Mouse (Mus musculus) c-Kit-positive CD71-positive TER-119-positive erythroid progenitor cells, embryonic 14.5 days (primary cell): ENCODE data around the gene Selp.

Experiments
- DNase-seq: peaks from one replicate; pipeline ENCODE4 v3.0.0-alpha.2; 2013; ENCODE audit warnings: low spot score

Selp gene

DNA sequence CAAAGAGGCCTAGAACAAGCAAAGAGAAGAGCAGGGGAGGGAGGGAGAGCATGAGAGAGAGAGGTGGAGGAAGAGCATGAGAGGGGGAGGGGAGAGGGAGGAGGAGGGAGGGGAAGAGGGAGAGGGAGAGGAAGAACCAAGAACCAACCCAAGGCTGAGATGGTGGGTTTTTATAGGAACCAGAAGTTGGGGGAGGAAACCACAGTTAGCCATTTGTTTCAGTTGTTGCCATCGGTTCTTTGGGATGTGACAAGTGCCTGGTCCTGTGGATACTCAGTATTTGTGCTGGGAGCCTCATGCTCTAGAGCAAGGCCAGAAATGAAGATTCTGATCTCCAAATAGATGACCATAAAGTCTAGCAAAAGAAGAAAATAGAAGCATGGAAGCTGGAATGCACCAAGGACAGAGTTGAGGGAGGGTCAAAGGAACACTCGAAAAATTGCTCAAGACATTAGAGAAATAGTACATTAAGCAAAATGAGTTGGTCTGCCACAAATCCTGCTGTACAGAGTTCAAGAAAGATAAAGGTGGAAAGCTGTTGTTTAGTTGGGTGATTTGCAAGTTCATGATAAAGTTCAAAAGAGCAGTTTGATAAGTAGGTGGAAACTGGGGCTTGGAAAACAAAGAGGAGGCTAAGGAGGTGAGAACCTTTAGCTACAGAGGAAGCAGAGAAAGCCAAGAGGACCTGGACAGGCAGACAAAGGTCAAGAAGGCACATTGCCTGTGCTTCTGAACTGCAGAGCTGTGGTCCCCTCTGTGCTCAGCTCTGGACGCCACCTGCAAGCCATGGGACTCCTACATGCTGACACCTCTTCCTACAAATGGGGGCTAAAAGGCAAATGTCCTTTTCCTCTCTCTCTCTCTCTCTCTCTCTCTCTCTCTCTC lies 5.1 kb downstream of the Selp start:
- DNase-seq = no peak

DNA sequence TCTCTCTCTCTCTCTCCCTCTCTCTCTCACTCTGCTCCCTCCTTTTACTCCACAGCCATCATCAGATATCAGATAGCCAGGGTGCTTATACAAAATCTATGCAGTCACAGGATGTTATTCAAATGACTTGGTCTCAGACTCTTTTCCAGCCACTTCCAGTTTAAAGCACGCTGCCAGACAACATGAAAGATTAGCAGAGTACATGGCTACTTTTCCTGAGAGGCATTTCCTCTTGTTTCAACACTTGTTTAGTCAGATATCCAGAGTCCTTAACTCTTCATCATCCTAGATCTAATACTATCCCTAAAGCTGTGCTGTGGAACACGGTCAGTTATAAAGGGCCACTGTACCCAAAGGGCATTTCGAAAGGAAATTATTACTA lies 5.7 kb downstream of the Selp start:
- no peak for DNase-seq

DNA sequence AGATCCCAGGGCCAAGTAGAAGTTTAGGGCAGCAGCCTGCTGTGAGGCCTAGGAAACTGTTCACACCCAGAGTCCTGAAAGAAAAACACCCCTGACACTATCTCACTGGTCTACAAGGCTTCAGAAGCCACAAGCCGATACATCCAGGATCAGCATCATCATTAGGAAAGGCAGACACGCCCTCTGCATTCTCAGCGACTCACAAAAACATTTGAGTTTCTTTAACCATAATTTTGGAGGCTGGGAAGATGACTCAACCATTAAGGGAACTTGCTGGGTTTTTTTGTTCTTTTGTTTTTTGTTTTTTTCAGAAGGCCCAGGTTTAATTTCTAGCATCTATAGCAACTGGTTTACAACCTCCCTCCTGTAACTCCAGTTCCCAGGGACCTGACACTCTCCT lies 8.8 kb downstream of the Selp start:
- no peak for DNase-seq

DNA sequence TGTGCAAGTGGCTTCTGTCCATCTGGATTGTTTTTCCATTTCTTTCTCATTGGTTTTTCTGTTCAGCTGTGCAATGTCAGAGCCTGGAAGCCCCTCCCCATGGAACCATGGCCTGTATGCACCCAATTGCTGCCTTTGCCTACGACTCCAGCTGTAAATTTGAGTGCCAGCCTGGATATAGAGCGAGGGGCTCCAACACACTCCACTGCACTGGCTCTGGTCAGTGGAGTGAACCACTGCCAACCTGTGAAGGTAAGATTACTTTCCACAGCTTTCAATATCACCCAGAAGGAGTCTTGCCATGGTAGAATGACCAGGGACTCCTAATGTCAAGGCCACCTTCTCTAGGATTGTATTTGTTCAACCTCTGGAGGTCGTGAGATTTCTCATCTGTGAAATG lies 14.9 kb downstream of the Selp start:
- DNase-seq = no peak

DNA sequence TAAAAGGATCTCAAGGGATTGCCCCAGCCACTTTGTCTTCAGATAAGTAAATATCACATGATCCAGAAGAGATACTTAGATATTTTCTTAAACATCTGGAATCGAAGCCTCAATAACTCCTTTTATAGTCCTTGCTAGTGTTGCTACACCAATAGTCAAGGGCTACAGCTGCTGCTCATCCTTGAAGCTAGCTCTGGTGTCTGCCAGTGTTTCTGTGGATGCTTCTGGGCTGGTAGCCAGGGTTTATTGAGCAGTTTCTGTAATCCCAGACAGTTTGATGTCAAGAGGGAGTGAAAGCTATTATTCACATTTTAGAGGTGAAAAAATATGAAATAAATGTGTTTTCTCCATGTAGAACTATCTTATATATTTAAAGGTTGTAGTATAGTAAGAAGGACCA lies 17.5 kb downstream of the Selp start:
- DNase-seq = no peak

DNA sequence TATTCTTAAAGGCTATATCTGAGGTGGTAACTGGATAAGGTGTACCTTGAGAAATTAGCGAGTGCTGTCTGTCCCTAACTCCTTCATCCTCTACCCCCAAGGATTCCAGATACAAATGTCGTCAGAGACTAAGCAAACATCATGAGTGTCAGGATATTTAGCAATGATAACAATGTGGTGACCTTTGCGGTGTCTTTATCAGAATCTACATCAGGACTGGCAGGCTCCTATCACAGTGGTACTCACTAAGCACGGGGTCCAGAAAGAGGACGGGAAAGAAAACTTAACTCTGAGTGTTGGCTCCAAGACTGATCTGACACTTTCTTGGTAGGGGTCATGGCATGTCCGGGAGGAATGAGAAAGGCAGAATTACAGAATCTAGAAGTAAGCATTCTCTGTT lies 19.0 kb downstream of the Selp start:
- DNase-seq = no peak

DNA sequence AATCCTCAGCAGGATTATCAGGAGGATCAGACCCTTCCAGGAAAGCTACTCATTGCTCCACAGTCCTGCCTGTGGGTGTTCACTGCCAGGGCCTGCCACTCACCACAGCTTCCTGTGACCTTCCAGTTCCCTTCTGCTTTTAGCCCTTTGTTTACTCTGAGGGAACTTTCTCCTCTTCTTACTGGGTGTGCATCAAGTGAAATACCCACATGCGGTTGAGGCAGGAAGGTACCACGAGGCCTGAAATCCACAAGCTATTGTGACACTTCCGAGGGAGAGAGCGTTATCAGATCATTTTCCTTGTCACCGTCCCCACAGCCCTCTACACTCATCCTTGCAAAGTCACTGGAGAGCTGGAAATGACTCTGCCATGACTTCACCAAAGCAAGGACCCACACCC lies 20.3 kb downstream of the Selp start:
- no peak for DNase-seq

DNA sequence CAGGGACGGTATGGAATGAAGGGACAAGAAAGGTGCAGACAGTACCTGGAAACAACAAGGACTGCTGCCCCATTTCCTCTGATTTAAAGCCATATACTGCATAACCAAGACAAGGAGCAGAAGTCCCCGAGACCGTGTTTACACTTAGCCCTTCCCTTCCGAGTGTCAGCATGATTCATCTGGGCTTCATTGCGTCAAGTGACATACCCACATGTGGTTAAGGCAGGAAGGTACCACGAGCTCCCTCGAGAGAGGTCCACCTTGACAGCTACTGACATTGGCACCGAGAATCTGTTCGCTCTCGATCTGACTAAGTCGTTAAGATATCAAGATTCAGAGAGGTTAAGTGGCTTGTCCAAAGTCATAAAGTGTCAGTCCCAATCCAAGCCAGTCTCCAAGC lies 20.9 kb downstream of the Selp start:
- DNase-seq = no peak

DNA sequence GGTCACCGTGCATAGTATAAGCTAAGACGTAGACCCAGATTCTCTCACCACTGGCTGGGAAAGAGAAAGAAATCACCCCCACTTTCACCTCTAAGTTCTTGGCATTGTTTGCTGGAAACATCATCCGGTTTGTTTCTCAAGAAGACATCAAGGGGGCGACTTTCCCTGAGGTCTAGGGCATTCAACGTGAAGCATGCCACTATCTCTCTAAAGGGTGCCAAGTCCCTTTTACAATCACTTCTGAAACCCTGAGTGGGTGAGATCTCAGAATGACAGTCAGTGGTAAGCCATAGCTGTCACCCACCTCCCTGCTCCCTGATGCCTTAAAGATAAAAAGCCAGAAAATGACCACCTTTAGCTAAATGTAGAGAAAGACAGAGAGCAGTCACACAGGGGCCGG lies 21.6 kb downstream of the Selp start:
- no peak for DNase-seq

DNA sequence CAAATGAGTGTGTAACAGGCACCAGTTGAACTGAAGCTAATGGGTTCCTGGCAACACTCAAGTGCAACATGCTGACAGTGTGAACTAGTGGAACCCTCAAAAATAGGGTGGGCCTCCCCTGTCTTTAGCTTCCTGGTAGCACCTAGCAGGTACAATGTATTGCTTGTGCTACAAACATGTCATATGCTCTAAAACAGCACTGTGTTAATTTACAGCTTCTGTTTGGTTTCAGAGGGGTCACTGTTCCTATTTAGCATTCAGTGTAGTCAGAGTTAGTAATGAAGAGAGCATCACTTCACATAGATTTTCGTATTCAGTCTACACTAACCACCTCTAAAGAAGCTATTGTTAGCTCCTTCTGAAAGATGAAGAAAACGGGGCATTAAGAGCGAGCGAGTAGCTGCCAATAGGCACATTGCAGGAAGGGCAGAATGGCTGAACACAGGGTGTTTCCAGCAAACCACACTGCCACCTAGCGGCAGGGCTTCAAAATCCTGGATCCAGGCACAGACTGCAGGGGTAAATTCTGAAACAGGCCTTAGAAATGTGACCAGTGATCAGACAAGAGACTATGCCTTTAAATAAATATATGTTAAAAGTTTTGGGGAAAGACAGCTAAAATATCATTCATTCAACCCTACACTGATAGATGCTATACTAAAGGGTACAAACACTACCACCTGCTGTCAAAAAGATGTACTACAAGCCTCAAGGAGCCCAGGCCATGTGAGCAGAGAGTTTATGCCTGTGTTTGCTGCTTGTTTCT lies 23.5 kb downstream of the Selp start:
- DNase-seq = peak; percentile 60

DNA sequence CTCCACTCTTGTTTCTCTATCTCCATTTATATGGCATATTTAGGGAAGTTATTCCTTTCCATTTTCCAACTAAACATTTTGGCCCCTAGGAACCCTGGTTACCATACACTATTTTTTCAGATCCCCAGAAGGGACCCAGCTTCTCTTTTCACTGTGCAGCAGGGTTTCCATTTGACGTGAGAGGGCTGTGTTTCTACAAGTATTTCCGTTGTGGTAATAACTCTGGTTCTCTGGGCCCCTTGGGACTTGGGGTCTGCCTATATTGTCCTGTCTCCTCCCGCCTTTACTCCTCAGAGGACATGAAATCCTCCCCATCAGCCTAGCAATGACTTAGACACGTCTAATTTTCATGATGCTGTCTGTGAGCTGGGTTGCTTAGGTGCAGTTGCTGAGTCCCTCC lies 24.4 kb downstream of the Selp start:
- no peak for DNase-seq

DNA sequence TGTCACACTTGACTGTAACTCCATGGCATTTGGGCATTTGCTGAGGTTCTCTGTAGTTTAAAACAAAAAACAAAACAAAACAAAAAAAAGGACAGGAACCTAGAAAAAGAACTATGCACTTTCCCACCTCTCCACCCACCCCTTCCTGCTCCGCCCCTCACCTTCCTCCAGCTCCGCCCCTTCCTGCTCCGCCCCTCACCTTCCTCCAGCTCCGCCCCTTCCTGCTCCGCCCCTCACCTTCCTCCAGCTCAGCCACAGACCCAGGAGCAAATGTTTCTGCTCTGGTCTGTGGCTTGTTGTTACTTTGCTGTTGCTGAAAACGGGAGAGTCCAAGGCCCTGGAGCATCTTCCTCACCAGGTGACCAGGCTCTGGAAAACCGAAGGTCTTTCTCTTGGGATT lies 34.0 kb downstream of the Selp start:
- DNase-seq = no peak

DNA sequence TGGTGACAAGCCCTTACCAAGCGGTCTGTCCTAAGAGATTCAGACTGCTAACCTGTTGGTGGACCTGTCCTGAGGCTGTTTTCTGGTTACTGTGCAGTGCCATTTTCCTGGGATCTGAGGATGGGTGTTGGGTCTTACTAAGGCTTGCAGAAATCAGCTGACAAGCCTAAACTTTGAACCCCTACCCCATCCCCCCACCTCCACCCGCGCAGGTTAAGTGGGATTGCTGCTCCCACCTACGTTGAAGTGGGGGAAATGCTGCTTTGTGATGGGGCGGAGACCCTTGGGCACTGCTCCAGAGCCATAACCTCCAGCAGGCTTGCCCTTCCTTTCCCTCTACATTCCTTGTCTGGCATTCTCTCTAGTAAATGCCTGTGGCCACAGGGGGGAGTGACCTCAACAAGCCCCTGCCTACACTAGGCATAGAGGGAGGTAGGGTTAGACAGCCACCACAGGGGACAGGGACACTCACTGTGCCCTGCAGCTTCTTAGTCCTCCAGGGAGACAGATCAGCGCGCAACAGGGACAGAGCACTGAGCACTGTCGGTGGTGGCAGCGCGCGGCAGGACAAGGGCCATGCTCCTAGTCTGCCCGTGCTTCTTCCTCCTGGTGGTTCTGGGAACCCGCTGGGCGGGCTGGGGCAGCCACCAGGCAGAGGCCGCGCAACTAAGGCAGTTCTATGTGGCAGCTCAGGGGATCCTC lies 36.5 kb downstream of the Selp start, which contains the start of gene F5:
Gene F5 (plus strand): TSS at position 452 of the 702 bp plus-strand sequence.
- DNase-seq = no peak

DNA sequence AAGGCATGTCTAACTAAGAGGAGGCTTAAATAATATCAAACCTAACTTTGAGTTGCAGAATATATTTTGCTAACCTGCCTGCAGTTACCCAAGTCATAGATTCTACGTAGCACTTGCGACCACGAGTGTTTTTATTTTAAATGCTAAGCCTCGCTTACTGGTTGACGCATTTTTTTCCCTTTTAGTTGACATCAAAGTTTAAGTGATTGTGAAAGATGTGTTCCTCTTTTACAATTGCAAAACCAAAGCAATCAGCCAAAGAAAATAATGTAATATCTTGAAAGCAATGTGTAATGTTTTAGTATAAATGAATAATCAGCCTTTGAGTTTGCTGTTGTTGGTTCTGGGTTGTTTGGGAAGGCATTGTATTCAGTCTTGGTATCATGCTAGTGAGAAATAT lies 37.8 kb downstream of the Selp start:
- DNase-seq = no peak

DNA sequence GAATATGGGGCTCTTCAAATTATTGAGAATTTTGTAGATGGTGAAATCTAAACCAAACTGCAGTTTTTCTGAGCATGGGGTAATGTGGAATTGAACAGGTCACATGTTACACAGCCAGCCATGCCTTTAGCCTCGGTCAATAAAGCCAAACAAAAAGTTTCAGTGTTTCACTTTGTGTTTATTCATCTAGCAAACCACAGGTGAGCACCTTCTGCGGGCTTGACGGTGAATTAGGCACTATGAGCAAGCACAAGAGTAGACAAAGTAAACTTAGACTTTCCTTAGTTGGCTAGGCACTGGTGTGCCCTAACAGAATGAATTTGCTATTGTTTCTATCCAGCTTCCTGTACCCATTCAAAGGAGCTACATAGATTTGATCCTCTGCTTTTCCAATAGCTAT lies 39.9 kb downstream of the Selp start:
- DNase-seq = no peak

DNA sequence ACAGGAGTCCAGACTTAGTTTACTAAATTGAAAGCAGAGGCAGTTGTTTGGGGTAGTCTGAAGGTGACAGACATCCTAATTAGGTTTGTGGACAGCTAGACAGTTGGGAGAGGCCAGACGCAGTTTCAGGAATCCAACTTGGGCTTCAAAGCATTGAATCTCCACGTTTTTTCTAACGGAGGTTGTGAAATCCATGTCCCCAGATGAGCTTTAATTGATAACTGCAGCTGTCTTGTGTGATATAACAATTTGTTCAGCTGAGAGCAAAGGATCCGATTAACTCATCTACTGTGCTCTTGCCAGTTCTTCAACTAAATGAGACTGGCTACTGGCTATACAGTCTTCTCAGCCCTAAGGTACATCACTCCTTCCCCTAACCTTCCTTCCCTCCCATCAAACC lies 43.5 kb downstream of the Selp start:
- no peak for DNase-seq

DNA sequence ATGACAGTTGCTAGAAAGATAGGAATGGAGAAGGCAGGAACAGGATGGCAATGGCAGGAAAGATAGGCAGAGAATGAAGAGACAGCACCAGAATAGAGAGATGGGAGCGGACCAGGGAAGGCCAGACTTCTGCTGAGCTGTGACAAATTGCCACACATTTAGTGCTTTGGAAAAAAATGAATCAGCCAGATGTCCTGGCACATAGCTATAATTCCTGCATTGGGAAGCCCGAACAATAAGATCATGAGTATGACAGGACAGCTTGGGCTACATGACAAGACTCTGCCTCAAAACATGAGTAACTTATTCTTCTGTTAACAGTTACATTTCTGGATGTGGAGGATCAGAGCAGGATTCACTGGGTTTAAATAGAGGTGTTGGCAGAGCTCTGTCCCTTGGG lies 44.7 kb downstream of the Selp start:
- no peak for DNase-seq

DNA sequence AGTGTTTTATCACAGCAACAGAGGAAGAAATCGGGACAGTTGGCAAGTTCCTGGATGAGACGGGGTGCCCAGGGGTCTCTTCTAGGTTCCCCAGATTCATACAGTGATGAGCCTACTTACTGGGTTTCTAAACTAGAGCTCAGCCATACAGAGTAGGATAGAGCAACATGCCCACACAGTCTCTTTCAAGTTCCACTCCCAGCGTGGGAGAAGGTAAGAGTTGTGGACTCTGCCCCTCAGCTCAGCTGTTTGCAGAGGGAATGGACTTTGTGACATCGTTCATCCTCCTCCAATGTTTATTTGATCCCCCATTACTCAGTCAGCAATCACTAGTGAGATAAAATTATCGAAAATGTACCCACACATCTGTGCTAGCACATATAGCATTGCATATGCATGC lies 47.7 kb downstream of the Selp start:
- DNase-seq = no peak

DNA sequence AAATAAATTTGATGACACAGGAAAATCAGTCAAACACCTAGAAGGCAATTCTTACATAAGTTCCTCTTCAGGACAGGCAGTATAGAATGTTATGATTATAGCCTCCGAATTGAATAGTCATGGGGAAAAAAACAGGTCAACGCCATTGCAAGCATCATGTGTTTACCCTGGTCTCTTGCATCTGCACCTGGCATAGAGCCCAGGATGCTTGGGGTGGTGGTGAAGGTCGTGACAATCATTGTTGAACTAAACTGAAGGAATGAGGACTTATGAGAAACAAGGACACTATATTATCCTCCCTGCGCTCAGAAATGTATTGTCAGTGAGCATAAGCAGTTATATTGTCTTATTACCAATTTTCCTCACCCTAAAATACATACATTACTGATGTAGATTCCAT lies 53.8 kb downstream of the Selp start:
- no peak for DNase-seq

DNA sequence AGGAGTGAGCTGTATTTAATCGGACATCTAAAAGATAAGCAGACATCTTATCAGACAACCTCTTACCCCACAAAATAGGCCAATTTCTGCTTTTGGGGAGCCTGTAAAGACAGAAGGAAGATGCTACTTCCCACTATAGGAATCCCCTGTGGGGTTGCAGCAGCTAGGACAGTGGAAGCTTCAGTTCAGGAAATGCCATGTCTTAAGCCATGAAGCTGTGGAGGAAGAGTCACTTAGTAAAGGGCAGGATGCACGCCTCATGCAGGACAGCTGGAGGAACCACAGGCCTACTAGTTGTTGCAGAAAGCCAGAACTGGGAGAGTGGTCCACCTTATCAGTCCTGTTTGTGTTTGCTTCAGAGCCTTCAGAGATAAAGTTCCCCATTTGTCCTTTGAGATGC lies 55.4 kb downstream of the Selp start:
- no peak for DNase-seq

DNA sequence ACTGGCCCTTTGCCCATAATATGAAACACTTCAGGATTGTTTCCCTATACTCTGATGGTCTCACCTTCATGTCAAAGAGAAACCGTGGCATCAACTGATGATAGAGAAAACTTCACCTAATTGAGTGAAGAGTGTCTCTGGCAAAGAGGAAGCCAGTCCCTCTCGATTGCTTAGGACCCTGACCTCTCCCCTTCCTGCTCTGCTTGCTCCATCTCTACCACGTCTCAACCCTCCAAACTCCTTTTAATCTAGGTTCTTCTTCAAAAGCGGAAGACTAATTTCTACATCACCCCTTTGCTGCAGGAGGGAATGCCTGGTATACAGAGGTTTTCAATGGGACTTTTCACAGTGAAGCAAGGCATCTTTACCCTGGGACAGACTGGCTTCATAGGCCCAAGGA lies 58.1 kb downstream of the Selp start:
- DNase-seq = no peak

DNA sequence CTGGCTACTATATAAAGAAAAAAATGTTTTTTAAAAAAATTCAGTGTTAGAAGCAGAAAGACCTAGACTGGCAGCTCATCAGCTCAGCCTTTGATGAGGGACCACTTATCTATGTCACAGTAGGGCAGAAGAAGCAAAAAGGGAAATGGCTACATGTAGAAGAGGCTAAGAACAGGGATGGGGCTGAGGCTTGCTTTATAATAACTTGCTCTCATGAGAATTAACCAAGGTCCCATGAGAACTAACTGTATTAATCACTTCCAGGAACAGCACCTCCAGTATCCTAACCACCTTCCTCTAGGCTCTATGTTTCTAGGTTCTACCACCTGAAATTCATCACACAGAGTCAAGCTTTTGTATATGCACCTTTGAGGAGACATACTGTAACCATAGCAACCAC lies 61.8 kb downstream of the Selp start:
- DNase-seq = no peak

DNA sequence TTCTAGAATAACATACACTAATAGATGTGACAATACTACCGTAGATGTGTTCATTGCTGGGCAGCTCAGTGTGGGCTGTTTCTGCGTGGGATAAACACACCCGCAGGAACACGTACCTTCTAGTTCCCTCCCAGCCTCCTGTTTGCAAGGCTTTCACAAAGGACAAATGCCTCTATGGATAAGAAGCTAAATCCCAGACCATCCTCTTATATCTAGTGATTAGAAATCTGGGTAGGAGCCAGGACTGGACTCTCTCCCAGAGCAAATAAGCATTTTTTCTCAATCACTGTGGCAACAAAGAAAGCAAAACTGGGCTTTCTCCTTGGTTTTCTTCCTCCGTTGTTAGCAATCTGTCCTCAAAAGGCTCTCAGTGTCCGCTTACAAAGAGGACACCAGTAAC lies 63.4 kb downstream of the Selp start:
- no peak for DNase-seq
